22 mouse cellular contexts compared by ENCODE assay signal in genomic region chr16:14042421-14042820, GRCm38 (mm10). TPM values are rescaled to one million over a fixed set of nuclear protein-coding genes. Genes with fewer than 3 reads are reported as not detected.
"Had no signal": no experiment of that assay in that cellular context is flagged by ENCODE, and none has a peak within 500 bp of the region (broad histone marks: within the 10 kb centered on the region; RNA-seq: fewer than 3 reads in every experiment).

No protein-coding gene starts in this region.

- H3K4me1 ChIP-seq: neural tube, embryonic 13.5 days; neural tube, embryonic 15.5 days; stomach, embryonic 15.5 days had no signal

- H3K9ac ChIP-seq: neural tube, embryonic 13.5 days; neural tube, embryonic 15.5 days; stomach, embryonic 15.5 days had no signal

- H3K27me3 ChIP-seq: neural tube, embryonic 13.5 days; neural tube, embryonic 15.5 days; stomach, embryonic 15.5 days had no signal

- H3K9me3 ChIP-seq: neural tube, embryonic 13.5 days; neural tube, embryonic 15.5 days; stomach, embryonic 15.5 days had no signal

- H3K36me3 ChIP-seq: neural tube, embryonic 13.5 days; neural tube, embryonic 15.5 days; stomach, embryonic 15.5 days had no signal

- H3K4me3 ChIP-seq: neural tube, embryonic 13.5 days; neural tube, embryonic 15.5 days; stomach, embryonic 15.5 days had no signal

- H3K27ac ChIP-seq: neural tube, embryonic 13.5 days; neural tube, embryonic 15.5 days; stomach, embryonic 15.5 days; stomach, postnatal 0 days had no signal

- H3K4me2 ChIP-seq: neural tube, embryonic 13.5 days; neural tube, embryonic 15.5 days; stomach, embryonic 15.5 days had no signal

- DNase-seq: retina, postnatal 1 day; right cerebral cortex, adult 18-20 months; right cerebral cortex, postnatal 14 days; right cerebral cortex, postnatal 25 days; right cerebral cortex, postnatal 4 days; spleen, adult 18-20 months; thymus, adult 18-20 months; thymus, adult 2 months; thymus, postnatal 14 days; thymus, postnatal 25 days; thymus, postnatal 36 days; thymus, postnatal 4 days had no signal

RNA-seq across cellular contexts. Expression of gene Ifitm7, which starts 55.7 kb away (rescaled TPM):
- total RNA-seq: neutrophil, adult 5-6 weeks had no signal
- polyA plus RNA-seq: small intestine, adult 2 months; stomach, embryonic 14.5 days; stomach, embryonic 15.5 days; stomach, postnatal 0 days; thymus, adult 2 months; thymus, postnatal 0 days; urinary bladder, adult 2 months had no signal

RNA-seq across cellular contexts. Expression of gene 2900011O08Rik, which starts 56.0 kb away (rescaled TPM):
- total RNA-seq: neutrophil, adult 5-6 weeks had no signal
- polyA plus RNA-seq: spleen, adult 2 months had no signal
